Mouse (Mus musculus) left cerebral cortex, adult 9 months (tissue): Measurements from ENCODE around the gene 2310011J03Rik.
A peak's percentile ranks its signal among the peaks of the same experiment; 100 is the strongest.
"Not testable (repeated sequence)": the region's sequence is repeated elsewhere in the genome, so short reads cannot be mapped to it uniquely, and the experiment has no call there.

Experiments
- DNase-seq, 2 experiments: peaks; one replicate each; pipeline ENCODE4 v3.0.0; 2022; ENCODE audit warnings: low spot score in 2 of 2

Gene 2310011J03Rik

DNA sequence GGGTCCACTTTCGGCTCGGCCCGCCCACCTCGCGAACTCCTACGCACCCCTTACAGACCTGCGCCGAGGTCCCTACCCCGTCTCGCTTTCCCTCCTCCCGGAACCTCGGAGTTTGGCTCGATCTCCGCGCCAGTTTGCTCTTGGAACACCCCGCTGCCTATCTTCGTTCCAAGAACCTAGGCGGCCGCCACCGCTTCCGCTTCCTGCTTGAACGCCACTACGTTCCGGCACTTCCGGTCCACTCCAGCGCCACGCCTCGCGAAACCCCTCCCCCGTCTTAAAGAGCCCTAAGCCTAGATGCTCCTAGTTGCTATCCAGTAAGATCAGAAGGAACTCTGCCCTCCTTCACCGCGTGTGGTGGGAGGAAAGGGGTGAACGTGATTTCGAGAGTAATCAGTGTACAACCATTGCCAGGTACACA is at the start of gene 2310011J03Rik:
Gene 2310011J03Rik (minus strand): TSS at position 198 of the 421 bp plus-strand sequence.
- DNase-seq = peak; percentile 79 to 91

DNA sequence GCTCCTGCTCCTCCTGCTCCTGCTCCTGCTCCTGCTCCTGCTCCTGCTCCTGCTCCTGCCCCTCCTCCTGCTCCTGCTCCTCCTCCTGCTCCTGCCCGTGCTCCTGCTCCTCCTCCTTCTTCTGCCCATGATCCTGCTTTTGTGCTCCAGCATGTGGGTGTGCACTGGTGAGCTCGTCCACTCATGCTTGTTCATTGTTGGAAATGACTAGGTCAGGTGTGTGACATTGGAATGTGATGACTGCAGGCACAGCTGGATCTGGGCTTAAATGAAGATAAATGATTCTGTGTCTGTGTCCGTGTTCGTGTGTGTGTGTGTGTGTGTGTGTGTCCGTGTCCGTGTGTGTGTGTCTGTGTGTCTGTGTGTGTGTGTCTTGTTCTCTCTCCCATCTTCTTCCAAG is 48.1 kb upstream of the 2310011J03Rik start:
- no peak for DNase-seq

GRCm38 (mm10) chr10:80367954-80368353 is 47.6 kb upstream of the 2310011J03Rik start:
- DNase-seq = no peak

DNA sequence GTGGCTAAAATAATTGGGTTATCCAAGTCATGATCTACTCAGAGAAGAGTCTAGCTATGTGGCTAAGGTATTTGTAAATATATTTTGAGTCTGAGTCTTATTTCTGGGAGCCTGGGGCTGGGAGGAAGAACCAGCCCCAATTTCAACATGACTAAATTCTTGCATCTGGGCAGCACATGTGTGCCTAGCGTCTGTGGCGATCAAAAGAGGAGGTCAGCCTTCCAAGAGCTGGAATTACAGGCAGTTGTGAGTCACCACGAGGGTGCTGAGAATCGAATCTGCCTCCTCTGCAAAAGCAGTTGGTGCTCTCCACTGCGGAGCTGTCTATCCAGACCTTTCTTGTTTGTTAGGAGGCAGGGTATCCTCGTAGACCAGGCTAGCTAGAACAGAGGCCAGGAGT is 45.4 kb upstream of the 2310011J03Rik start:
- no peak for DNase-seq

GRCm38 (mm10) chr10:80363734-80364133 is 43.4 kb upstream of the 2310011J03Rik start:
- DNase-seq = no peak

DNA sequence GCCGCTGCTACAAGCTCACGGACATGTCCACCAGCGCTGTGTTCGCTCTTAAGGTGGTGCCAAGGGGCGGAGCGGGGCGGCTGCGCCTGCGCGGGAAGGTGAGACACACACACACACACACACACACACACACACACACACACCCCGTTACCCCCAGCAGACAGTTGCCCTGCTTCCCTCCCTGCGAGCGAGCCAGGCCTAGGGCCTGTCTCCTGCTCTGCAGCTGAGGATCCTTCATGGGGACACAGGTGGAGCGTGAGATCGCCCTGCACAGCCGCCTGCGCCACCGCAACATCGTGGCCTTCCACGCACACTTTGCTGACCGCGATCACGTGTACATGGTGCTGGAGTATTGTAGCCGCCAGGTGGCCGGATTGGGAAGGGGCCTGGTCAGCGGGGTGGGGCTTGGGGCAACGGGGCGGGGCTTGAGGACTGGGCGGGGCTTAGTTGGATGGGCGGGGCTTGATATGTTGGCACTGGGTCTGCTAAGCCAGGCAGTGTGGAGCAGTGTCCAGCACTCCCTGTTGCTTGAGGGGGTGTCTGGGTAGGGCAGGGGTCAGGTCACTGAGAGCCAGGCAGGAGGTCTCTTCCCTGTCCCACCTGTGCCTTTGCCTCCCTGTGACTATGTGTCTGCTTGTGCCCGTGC is 37.8 kb upstream of the 2310011J03Rik start:
- DNase-seq = no peak

DNA sequence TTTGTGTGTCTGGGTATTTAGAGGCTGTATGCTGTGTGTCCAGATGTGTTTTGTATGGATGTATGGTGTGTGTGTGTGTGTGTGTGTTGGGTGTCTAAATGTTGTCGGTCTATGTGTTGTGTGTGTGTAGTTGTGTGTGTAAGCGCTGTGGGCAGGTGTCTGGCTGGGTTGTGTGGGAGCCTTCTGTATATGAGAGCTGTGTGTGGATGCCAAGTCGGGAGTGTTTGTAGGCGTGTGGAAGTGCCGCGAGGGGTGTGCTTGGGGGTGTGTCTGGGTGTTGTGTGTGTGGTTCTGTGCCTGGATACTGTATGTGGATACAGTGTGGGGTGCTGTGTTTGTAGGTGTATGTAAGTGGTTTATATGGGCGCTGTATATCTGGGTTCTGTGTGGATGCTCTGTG is 37.0 kb upstream of the 2310011J03Rik start:
- peak in 1 of 2 experiments; percentile 59 for DNase-seq

DNA sequence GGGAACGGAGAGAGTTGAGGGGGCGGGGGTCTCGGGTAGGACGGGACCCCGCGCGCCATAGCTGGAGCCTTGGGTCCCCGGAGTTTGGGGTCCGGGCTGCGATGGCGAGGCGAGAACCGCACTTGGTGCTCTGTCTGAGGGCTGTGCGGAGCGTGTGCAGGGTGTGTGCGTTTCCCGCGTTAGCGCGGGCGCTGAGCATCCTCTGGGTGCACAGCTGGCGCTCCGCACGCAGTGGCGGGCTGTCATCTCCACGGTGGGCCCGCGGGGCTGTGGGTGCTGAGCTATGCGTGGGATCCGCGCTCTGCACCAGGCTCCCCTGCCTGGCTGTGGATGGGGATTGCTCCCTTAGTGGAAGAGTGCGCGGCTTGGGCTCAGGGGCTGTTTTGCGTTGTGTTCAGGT is 36.4 kb upstream of the 2310011J03Rik start:
- DNase-seq = no peak

GRCm38 (mm10) chr10:80356001-80356682 is 35.8 kb upstream of the 2310011J03Rik start, which contains the start of gene Plk5:
Gene Plk5 (plus strand): TSS chr10:80356459.
- no peak for DNase-seq

DNA sequence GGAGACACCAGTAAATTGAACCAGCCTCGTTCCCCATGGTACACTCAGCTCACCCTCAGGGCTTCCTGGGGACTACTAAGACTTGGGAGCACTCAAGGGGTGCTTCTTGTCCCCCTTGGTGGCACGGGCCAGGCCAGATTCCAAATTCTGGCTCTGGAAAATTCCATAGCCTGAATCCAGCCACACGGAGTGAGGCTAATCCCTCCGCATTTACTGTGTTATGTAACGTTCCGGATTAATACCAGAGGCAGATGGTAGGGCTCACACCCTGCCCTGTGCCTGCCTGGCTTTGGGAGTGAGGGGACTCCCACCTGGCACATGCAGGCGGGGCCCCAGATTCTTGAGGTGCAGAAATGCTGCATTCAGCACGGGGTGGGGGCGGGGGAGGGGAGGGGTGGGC is 35.1 kb upstream of the 2310011J03Rik start:
- no peak for DNase-seq

DNA sequence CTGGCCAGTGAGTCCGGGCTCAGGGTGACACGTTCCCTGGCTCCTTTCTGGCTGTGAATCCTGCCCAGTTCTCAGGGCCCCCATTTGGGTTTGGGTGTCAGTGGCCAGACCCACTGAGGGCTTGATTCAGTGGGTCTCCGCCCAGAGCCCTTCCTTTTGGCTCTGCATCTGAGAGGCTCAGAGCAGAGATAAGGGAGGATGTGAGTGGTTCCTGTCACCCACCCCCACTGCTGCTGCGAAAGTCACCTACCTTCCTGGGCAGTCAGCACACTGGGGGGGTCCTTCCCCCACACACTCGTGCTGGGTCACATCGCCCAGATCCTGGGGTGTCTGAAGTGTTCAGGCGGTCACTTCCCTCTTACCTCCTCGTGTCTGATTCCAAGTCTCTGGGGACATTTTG is 32.4 kb upstream of the 2310011J03Rik start:
- no peak for DNase-seq

DNA sequence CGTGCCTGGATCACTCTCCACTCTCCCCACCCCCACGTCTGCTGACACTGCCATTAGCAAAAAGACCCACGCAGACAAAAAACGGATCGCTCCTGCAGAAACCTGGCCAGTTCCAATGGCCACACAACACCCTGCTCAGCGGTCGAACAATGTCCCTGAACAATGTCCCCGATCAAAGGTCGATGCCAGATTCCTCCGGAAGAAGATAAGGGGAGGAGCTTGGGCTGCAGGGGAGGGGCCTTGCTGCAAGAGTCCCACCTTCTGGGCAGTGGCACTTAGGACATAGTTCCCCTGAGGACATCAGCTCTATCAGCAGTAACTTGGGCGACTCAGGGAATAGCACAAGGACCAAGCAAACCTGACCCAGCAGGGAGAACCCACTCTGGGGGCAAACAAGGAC is 31.6 kb upstream of the 2310011J03Rik start:
- DNase-seq = no peak

DNA sequence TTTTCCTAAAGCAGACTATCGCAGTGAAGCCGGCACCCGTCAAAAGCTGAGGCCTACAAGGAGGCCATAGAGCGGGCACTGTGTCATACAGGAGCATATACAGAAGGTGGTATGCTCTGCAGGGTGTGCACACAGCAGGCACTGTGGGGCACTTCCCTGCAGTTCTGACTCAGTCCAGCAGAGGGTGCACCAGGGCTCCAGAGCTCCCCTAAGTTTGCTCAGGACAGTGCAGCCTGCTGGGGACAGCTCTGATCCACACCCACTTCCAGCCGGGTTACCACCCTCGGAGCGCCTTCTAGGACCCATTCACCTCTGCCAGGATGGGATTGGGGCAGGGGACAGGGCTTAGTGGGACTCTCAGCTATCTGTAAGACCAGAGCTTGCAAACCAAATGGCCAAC is 30.0 kb upstream of the 2310011J03Rik start:
- DNase-seq = peak in 1 of 2 experiments; percentile 84

DNA sequence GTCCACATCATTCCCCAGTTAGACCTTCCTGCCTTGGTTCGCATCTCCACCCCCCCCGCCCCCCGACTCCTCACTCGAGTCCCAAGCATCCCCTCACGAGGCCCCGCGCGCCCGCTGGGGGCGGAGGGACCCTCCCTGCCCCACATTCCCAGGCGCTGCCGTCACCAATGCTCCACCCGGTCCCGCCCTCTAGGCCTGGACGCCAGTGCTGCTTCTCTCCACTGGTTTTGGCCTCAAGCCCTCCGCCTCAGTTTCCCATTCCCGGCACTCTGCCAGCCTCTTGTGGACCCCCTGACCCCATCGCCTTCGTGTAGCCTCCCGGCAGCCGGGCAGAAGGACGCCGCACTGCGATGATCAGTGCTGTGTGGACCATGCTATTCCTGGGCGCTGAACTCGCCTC is 28.6 kb upstream of the 2310011J03Rik start:
- DNase-seq = no peak

DNA sequence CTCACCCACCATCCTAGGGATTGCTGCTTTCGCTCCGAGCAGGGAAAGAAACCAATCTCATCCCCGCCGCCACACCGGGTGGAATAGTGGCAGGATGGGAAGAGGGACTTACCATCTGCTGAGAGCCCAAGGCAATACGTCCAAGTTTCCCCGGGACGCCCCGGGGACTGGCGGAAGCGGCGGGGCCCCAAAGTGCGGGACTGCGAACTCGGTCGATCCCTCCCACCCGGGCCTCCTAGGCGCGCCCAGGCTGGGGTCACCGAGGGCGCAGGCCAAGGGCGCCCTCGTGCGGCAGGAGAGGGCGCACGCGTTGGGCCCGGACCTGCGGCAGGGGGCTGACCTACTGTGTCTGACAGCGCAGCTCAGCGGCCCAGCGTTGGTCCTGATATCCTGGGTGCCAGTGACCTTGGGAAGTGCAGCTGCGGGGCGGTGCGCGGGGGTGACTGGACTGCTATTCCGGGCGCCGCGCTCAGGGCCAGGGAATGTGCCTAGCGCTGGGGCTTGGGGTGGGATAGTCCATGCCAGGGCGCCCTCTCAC is 28.0 kb upstream of the 2310011J03Rik start, which contains the start of gene Adamtsl5:
Gene Adamtsl5 (minus strand): TSS at position 169 of the 538 bp plus-strand sequence.
- DNase-seq = no peak

DNA sequence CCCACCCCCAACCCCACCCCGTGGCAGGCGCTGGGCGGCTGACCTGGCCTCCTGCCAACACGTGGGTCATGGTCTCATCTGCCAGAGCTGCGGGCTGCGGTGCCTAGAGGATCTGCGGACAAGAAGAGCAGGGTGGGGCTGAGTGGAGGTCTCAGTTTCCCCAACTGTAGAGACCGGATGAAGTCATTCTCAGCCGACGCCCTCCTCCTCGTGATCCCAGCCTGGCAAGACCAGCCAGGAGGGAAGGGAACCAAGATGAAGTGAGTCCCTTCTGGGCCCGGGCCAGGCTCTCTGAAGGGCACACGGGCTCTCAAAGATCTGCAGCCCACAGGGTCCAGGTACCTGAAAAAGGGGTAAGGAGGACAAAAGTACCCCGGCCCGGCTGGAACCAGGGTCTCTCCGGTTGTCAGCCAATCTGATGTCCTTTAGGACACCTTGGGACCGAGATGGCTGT is 27.2 kb upstream of the 2310011J03Rik start:
- DNase-seq = no peak

DNA sequence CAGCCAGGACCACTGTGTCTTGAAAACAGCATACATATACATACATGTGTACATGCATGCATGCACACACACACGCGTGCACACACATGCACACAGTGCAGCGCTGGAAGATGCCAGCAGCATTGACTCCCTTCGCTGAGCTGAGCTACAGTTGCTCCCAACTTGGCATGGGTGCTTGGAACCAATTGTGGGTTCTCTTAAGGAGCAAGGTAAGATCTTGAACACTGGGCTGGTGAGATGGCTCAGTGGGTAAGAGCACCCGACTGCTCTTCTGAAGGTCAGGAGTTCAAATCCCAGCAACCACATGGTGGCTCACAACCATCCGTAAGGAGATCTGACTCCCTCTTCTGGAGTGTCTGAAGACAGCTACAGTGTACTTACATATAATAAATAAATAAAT is 25.6 kb upstream of the 2310011J03Rik start:
- DNase-seq = not testable (repeated sequence)

GRCm38 (mm10) chr10:80345122-80345521 is 24.8 kb upstream of the 2310011J03Rik start:
- no peak for DNase-seq

GRCm38 (mm10) chr10:80344131-80344661 is 23.9 kb upstream of the 2310011J03Rik start:
- DNase-seq = no peak

GRCm38 (mm10) chr10:80343425-80343895 is 23.1 kb upstream of the 2310011J03Rik start:
- DNase-seq = no peak

- no peak for DNase-seq
These were observed 22.6 kb upstream of the 2310011J03Rik start for GRCm38 (mm10) chr10:80342749-80343424.

DNA sequence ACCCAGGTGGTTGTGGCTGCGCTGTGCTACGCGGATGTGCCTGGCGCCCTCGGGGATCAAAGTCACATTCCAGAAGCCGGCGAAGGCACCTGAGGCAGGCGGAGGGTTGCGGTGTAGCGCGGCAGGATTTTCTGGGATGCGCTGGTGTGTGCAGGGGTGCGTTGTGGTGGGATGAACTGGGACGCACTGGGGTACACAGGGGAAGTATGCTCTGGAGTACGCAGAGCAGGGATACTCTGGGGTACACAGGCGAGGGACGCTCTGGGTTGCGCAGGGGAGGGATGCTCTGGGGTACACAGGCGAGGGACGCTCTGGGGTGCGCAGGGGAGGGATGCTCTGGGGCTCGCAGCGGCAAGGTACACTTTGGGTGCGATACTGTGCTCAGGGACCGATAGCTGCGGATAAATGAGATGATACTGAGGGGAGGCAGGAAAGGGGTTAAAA is 22.0 kb upstream of the 2310011J03Rik start:
- no peak for DNase-seq
